Mouse (Mus musculus): Measurements from ENCODE around the gene Cyp20a1. TPM values are rescaled to one million over a fixed set of nuclear protein-coding genes. Genes with fewer than 3 reads are reported as not detected.

Cyp20a1 gene
- total RNA-seq (2021), result 10 to 100 TPM; 10.6 to 14.1 TPM
- long read RNA-seq, experiment 1, transcript Cyp20a1-201 (13 exons, 2,223 nt), result major isoform, 15 of 16 reads
- long read RNA-seq, experiment 1, partial matches to known transcripts, result 0 of 16 reads
- long read RNA-seq, experiment 1, other reads (novel, unspliced or antisense), result 1 of 16 reads
- long read RNA-seq, experiment 2, transcript Cyp20a1-201 (13 exons, 2,223 nt), result major isoform, 10 of 10 reads
- long read RNA-seq, experiment 2, partial matches to known transcripts, result 0 of 10 reads
- long read RNA-seq, experiment 2, other reads (novel, unspliced or antisense), result 0 of 10 reads

GRCm38 (mm10) chr1:60342808-60343629 is at the start of gene Cyp20a1:
Gene Cyp20a1, plus strand, starts transcription at chr1:60343323.
- intact Hi-C loops (cut with DNase I), result loop anchor here (5.0 kb wide), 1 partner anchor 524 kb away; no protein-coding TSS in a partner anchor
- peak; percentile 91 to 92 for DNase-seq

GRCm38 (mm10) chr1:60293921-60294320 is 49.2 kb upstream of the Cyp20a1 start:
- DNase-seq, result no peak
- intact Hi-C loops (cut with DNase I), result loop anchor here (5.0 to 10.0 kb wide), 2 partner anchors 42 to 671 kb away; no protein-coding TSS in a partner anchor

GRCm38 (mm10) chr1:60343630-60344455 is 720 bp downstream of the Cyp20a1 start:
- intact Hi-C loops (cut with DNase I), result loop anchor here (5.0 kb wide), 1 partner anchor 523 kb away; no protein-coding TSS in a partner anchor
- DNase-seq, result no peak

- intact Hi-C loops (cut with DNase I), result loop anchor here (5.0 kb wide), 2 partner anchors 63 to 523 kb away; partner anchors contain the start of gene Abi2
- no peak for DNase-seq
Measured at GRCm38 (mm10) chr1:60344670-60345069, 1.5 kb downstream of the Cyp20a1 start.

- no peak for DNase-seq
- intact Hi-C loops (cut with DNase I), result loop anchor here (5.0 kb wide), 1 partner anchor 62 kb away; the partner anchor contains the start of gene Abi2
Measured at GRCm38 (mm10) chr1:60345712-60346111, 2.6 kb downstream of the Cyp20a1 start.

- intact Hi-C loops (cut with DNase I), result no loop called here
- no peak for DNase-seq
Measured at GRCm38 (mm10) chr1:60352786-60353185, 9.7 kb downstream of the Cyp20a1 start.

- intact Hi-C loops (cut with DNase I), result no loop called here
- DNase-seq, result no peak
Measured at GRCm38 (mm10) chr1:60361626-60362025, 18.5 kb downstream of the Cyp20a1 start.

- intact Hi-C loops (cut with DNase I), result no loop called here
Measured at GRCm38 (mm10) chr1:60376556-60376955, 33.4 kb downstream of the Cyp20a1 start.

GRCm38 (mm10) chr1:60381910-60382309 is 38.8 kb downstream of the Cyp20a1 start:
- DNase-seq, result no peak
- intact Hi-C loops (cut with DNase I), result no loop called here

More at GRCm38 (mm10) chr1:60376556-60376955, 33.4 kb downstream of the Cyp20a1 start:
- DNase-seq, result no peak

GRCm38 (mm10) chr1:60404848-60405247 is 61.7 kb downstream of the Cyp20a1 start:
- peak in 1 of 2 experiments; percentile 7 for DNase-seq
- intact Hi-C loops (cut with DNase I), result loop anchor here (5.0 to 10.0 kb wide), 3 partner anchors 58 to 550 kb away; no protein-coding TSS in a partner anchor

- no peak for DNase-seq
- intact Hi-C loops (cut with DNase I), result loop anchor here (5.0 to 10.0 kb wide), 3 partner anchors 61 to 546 kb away; no protein-coding TSS in a partner anchor
Measured at GRCm38 (mm10) chr1:60408501-60409167, 65.5 kb downstream of the Cyp20a1 start.

GRCm38 (mm10) chr1:60409168-60409828 is 66.2 kb downstream of the Cyp20a1 start, which contains the start of gene Abi2:
Gene Abi2, plus strand, starts transcription at chr1:60409619.
- DNase-seq, result peak; percentile 96 to 97
- intact Hi-C loops (cut with DNase I), result loop anchor here (5.0 to 10.0 kb wide), 3 partner anchors 62 to 546 kb away; no protein-coding TSS in a partner anchor

GRCm38 (mm10) chr1:60409928-60410817 is 67.0 kb downstream of the Cyp20a1 start:
- intact Hi-C loops (cut with DNase I), result loop anchor here (5.0 to 10.0 kb wide), 4 partner anchors 63 to 545 kb away; no protein-coding TSS in a partner anchor
- DNase-seq, result peak in 1 of 2 experiments; percentile 31

- intact Hi-C loops (cut with DNase I), result no loop called here
- no peak for DNase-seq
Measured at GRCm38 (mm10) chr1:60416724-60417123, 73.6 kb downstream of the Cyp20a1 start.

- peak in 1 of 2 experiments; percentile 20 for DNase-seq
- intact Hi-C loops (cut with DNase I), result no loop called here
Measured at GRCm38 (mm10) chr1:60423882-60424281, 80.8 kb downstream of the Cyp20a1 start.

GRCm38 (mm10) chr1:60428341-60428740 is 85.2 kb downstream of the Cyp20a1 start:
- no peak for DNase-seq
- intact Hi-C loops (cut with DNase I), result no loop called here

GRCm38 (mm10) chr1:60428932-60429331 is 85.8 kb downstream of the Cyp20a1 start:
- intact Hi-C loops (cut with DNase I), result no loop called here
- DNase-seq, result peak; percentile 12 to 38

GRCm38 (mm10) chr1:60431531-60431930 is 88.4 kb downstream of the Cyp20a1 start:
- DNase-seq, result no peak
- intact Hi-C loops (cut with DNase I), result no loop called here

All from heart, postnatal 14 days (tissue).